Mouse (Mus musculus): Measurements from ENCODE around the gene Ttc1. TPM values are rescaled to one million over a fixed set of nuclear protein-coding genes. Genes with fewer than 3 reads are reported as not detected.

Ttc1 gene
- polyA plus RNA-seq, 1 experiment from 2014 or later, result 54.4 TPM

DNA sequence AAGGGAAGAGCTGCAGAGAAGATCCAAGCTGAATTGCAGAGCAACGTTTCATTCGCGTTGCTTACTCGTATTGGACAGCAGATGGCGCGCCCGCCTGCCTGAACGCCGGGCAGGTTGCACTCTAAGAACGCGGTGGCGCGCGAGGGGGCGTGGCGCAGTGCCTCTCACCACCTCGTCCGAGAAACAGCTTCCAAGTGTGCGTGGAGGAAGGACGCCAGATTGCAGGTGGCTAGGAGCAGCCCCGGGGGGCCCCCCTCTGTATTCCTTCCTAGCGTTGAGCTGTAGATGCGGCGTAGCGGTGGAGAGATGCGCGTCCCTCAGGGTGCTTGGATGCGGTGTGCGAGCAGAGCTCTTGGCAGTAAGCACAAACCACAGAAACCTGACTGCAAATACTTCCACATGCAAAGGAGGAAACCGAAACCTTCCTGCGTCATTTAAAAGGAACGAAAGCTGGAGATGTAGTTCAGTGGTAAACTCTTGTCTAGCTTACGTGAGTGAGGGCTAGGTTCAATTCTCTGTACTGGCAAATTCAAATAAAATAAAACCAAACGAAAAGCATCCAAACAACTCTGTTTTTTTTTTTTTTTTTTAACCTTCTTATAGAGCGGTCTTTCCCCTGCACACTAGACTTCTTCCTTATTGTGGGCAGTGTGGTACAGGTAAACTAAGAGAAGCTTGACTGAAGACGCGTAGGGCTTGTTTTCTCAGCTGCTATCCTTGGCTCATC is 19.3 kb upstream of the Ttc1 start:
- peak overlapping the region; percentile 75 for H3K4me2 ChIP-seq
- H3K9ac ChIP-seq, result peak overlapping the region; percentile 71
- no peaks in the 10 kb centered on the region for H3K9me3 ChIP-seq
- H3K4me1 ChIP-seq, result peaks cover 7% of the 10 kb centered on the region; the same call in 1 of the 2 replicates
- H3K36me3 ChIP-seq, result no peaks in the 10 kb centered on the region
- WGBS, result 6% methylated on average over 37 of the region's 37 CpGs
- ATAC-seq (ENCODE audit: extremely low read depth, insufficient number of reproducible peaks, low FRiP score, low TSS enrichment), result peak; percentile 54; the same call in 1 of the 2 replicates
- peaks cover 15% of the 10 kb centered on the region for H3K27me3 ChIP-seq (replicated peaks)
- H3K4me3 ChIP-seq, result peak overlapping the region; percentile 61
- no peak overlapping the region for H3K27ac ChIP-seq (replicated peaks)

DNA sequence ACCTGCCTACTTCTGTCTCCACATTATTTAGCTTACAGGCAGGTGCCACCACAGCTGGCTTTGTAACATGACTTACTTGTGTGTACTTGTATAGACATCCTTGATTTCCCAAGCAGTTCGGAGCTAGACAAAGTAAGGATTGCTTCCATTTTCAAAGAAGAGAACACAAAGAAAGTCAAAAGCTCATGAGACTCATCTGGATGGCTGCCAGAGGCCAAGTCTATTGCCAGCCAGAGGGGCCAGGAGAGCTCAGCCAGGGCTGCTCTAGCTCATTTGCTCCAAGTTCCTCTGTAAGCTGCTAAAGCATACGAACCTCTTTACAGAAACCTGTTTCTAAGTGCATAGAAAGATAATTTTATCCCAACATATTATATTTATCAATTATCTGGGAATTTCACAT is 10.6 kb upstream of the Ttc1 start:
- no peaks in the 10 kb centered on the region for H3K36me3 ChIP-seq
- H3K9me3 ChIP-seq, result no peaks in the 10 kb centered on the region
- peaks cover 5% of the 10 kb centered on the region for H3K27me3 ChIP-seq (replicated peaks)
- no peak overlapping the region for H3K27ac ChIP-seq (replicated peaks)
- no peak for ATAC-seq (ENCODE audit: extremely low read depth, insufficient number of reproducible peaks, low FRiP score, low TSS enrichment)
- no peaks in the 10 kb centered on the region for H3K4me1 ChIP-seq
- no peak overlapping the region for H3K9ac ChIP-seq
- H3K4me3 ChIP-seq, result no peak overlapping the region
- WGBS, result 49% methylated on average over 2 of the region's 2 CpGs
- no peak overlapping the region for H3K4me2 ChIP-seq

DNA sequence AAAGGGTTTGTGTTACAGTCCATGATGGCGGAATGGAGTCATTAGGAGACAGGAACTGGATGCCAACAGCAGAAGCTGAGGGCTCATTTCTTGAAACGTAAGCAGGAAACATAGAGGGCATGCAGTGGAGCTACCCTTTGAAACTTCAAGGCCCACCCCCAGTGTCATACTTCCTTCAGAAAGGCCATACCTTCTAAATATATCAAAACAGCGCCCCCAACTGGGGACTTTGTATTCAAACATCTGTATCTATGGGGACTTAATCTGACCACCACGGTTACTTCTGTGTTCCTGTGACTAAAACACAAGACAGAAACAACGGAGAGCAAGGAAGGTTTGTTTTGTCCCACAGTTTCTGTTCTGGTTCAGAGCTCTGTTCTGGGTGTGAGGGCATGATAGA is 7.6 kb upstream of the Ttc1 start:
- WGBS, result 62% methylated on average over 5 of the region's 5 CpGs
- Histone ChIP-seq H3K9ac (no peak overlapping the region), H3K36me3 (no peaks in the 10 kb centered on the region), H3K4me1 (no peaks in the 10 kb centered on the region), H3K4me3 (no peak overlapping the region), H3K27ac (replicated peaks) (no peak overlapping the region), H3K4me2 (no peak overlapping the region), H3K9me3 (no peaks in the 10 kb centered on the region), H3K27me3 (replicated peaks) (peaks cover 5% of the 10 kb centered on the region)
- no peak for ATAC-seq (ENCODE audit: extremely low read depth, insufficient number of reproducible peaks, low FRiP score, low TSS enrichment)

DNA sequence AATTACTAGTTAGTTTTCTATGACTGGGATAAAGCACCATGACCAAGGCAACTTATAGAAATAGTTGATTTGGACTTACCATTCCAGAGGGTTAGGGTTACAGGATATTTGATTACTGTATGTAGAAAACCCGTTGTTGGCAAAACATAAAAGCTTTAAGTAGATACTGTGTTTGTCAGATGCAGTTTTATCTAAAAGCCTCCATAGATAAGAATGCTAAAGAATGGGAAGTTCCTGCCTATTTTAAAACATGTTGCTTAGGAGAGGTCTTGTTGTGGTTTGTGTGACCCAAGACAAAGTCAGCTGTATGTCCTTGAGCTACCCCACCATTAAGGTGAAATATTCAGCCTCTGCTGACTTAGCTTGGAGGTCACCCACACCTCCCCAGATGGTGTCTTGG is 6.8 kb upstream of the Ttc1 start:
- Histone ChIP-seq H3K4me2 (no peak overlapping the region), H3K4me3 (no peak overlapping the region), H3K27me3 (replicated peaks) (peaks cover 5% of the 10 kb centered on the region), H3K36me3 (no peaks in the 10 kb centered on the region), H3K4me1 (no peaks in the 10 kb centered on the region), H3K9me3 (no peaks in the 10 kb centered on the region), H3K27ac (replicated peaks) (no peak overlapping the region), H3K9ac (no peak overlapping the region)
- ATAC-seq (ENCODE audit: extremely low read depth, insufficient number of reproducible peaks, low FRiP score, low TSS enrichment), result no peak
- WGBS, result 69% methylated on average over 1 of the region's 1 CpGs

DNA sequence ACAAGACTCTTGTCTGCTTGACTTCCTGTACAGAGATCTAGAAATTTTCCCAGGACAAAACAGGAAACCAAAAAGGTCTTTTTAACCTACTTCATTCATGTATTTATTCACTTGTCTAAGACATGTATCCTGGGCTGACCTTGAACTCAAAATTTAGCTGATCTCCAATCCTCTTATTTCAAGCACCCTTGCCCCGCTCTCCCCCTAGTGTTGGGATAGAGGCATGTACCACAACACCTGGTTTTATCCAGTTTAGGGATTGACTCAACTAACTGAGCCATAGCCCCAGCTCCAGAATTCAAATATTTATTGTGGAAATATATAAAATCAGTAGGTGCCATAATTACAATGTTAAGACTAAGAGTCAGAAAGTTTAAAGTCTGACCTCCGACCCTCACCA is 3.7 kb upstream of the Ttc1 start:
- no peak overlapping the region for H3K27ac ChIP-seq (replicated peaks)
- WGBS, result 64% methylated on average over 2 of the region's 2 CpGs

DNA sequence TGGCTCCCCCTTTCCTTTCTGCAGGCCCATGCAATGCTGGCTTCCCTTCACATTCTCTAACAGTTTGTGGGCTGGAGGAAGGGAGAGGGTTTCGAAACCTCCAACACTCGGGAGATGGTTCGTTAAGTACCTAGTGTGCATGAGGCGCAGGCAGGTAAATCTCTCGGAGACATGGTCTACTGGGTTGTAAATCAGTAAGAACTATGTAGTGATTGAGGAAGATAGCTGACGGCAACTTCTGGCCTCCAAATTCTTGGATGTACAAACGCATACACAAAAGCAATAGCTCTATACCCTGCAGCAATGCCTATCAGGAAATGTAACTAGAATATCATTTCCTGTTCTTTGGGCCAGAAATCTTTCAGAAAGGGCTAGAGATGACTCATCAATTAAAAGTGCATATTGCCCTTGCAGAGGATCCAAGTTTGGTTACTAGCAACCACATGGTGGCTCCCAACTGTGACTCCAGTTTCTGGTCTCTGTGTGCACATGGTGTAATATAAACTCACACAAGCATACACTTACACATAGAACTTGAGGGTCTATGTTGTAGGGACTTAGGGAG is 19.0 kb downstream of the Ttc1 start:
- Histone ChIP-seq H3K4me2 (no peak overlapping the region), H3K27ac (replicated peaks) (no peak overlapping the region), H3K4me3 (no peak overlapping the region), H3K9me3 (no peaks in the 10 kb centered on the region), H3K9ac (no peak overlapping the region), H3K4me1 (no peaks in the 10 kb centered on the region), H3K27me3 (replicated peaks) (no peaks in the 10 kb centered on the region), H3K36me3 (peaks cover 56% of the 10 kb centered on the region)
- ATAC-seq (ENCODE audit: extremely low read depth, insufficient number of reproducible peaks, low FRiP score, low TSS enrichment), result no peak
- WGBS, result 83% methylated on average over 7 of the region's 7 CpGs

More for the DNA sequence above, 3.7 kb upstream of the Ttc1 start:
- Histone ChIP-seq H3K4me2 (no peak overlapping the region), H3K27me3 (replicated peaks) (peaks cover 5% of the 10 kb centered on the region), H3K4me3 (no peak overlapping the region), H3K4me1 (peaks cover 8% of the 10 kb centered on the region), H3K9me3 (no peaks in the 10 kb centered on the region), H3K36me3 (no peaks in the 10 kb centered on the region), H3K9ac (no peak overlapping the region)
- no peak for ATAC-seq (ENCODE audit: extremely low read depth, insufficient number of reproducible peaks, low FRiP score, low TSS enrichment)

DNA sequence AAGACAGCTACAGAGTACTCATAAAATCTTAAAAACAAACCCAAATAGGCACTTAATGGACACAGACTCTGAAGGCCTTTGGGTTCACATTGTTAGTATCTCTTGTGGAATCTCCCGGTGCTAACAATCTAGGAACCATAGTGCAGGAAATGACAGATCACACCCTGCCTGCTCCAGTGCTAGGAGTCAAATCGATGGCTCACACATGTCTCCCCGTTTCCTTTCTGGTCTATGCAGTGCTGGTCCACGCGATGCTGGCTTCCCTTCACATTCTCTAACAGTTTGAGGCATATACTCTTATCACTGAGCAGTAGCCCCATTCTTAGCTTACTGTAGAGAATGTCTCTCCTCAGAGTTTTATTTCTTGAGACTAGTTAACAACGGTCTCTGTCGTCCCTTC is 20.0 kb downstream of the Ttc1 start:
- ATAC-seq (ENCODE audit: extremely low read depth, insufficient number of reproducible peaks, low FRiP score, low TSS enrichment), result no peak
- Histone ChIP-seq H3K4me1 (no peaks in the 10 kb centered on the region), H3K9ac (no peak overlapping the region), H3K27ac (replicated peaks) (no peak overlapping the region), H3K27me3 (replicated peaks) (no peaks in the 10 kb centered on the region), H3K36me3 (peaks cover 54% of the 10 kb centered on the region), H3K9me3 (no peaks in the 10 kb centered on the region), H3K4me3 (no peak overlapping the region), H3K4me2 (no peak overlapping the region)
- 66% methylated on average over 7 of the region's 7 CpGs for WGBS

DNA sequence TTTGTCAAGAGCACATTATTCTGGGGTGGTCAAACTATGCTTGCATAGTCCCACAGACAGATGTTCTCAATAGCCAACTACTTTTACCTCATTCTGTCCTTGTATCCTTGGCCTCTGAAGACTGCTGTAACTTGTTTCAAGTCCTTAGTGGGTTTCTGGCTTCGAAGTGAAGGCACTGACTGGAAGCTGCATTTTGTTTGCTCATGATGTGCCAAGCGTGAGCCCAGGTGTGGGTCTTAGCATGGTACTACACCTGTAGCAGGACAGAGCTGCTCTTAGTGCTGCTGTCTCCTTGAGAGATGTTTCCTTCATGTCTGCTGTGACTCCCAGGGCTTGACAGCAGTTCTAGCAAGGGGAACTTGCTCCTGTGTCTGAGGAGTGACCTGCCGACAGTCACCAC is 24.4 kb downstream of the Ttc1 start:
- Histone ChIP-seq H3K4me2 (no peak overlapping the region), H3K27me3 (replicated peaks) (no peaks in the 10 kb centered on the region), H3K9me3 (no peaks in the 10 kb centered on the region), H3K36me3 (peaks cover 37% of the 10 kb centered on the region), H3K4me1 (peaks cover 11% of the 10 kb centered on the region), H3K9ac (no peak overlapping the region), H3K4me3 (no peak overlapping the region), H3K27ac (replicated peaks) (no peak overlapping the region)
- WGBS, result 89% methylated on average over 3 of the region's 3 CpGs
- ATAC-seq (ENCODE audit: extremely low read depth, insufficient number of reproducible peaks, low FRiP score, low TSS enrichment), result no peak

DNA sequence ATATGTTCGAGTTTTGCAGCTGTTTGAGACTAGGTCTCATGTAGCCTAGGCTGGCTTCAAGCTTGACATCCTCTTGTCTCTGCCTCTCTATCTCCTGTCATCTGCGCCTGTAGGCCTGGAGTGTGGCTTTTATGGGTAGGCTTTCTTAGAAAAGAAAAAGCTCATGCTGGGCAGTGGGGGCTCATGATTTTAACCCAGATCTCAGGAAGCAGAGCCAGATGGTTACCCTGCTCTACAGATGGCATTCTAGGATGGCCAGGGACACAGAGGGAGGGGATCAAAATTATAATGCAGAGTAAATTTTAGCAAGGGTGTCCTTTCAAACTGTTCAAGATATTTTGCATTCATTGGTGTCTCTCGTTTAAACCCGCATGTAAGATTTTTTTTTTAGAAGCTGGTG is 35.6 kb downstream of the Ttc1 start:
- Histone ChIP-seq H3K4me3 (no peak overlapping the region), H3K27me3 (replicated peaks) (no peaks in the 10 kb centered on the region), H3K4me2 (no peak overlapping the region), H3K9me3 (no peaks in the 10 kb centered on the region), H3K4me1 (peaks cover 14% of the 10 kb centered on the region), H3K27ac (replicated peaks) (no peak overlapping the region), H3K36me3 (peaks cover 59% of the 10 kb centered on the region), H3K9ac (no peak overlapping the region)
- ATAC-seq (ENCODE audit: extremely low read depth, insufficient number of reproducible peaks, low FRiP score, low TSS enrichment), result no peak
- 86% methylated on average over 4 of the region's 4 CpGs for WGBS

DNA sequence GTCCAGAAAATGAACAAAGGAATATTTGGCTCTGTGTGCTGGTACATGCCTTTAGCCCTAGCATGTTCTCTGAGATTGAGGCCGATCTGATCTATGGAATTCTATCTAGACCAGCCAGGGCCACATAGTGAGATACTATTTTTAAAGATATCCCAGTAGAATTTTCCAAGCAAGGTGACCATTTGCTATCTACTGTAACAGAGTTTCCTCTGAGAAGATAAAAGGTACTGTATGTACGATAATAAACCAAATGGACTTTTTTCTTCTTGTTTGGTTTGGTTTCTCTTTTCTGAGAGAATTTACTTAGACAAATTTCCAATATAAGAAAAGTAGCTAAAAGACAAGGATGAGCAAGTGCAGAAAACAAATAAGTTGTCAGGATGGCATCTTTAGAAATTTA is 39.4 kb downstream of the Ttc1 start:
- no peaks in the 10 kb centered on the region for H3K27me3 ChIP-seq (replicated peaks)
- H3K4me3 ChIP-seq, result no peak overlapping the region
- no peaks in the 10 kb centered on the region for H3K9me3 ChIP-seq
- peak overlapping the region; percentile 41 for H3K27ac ChIP-seq (replicated peaks)
- no peak for ATAC-seq (ENCODE audit: extremely low read depth, insufficient number of reproducible peaks, low FRiP score, low TSS enrichment)
- H3K4me2 ChIP-seq, result 0 out of 2 replicates have a peak overlapping the region, but pooled peaks have one; percentile 20
- H3K36me3 ChIP-seq, result peaks cover 55% of the 10 kb centered on the region
- peaks cover 12% of the 10 kb centered on the region for H3K4me1 ChIP-seq
- WGBS, result 46% methylated on average over 2 of the region's 2 CpGs
- H3K9ac ChIP-seq, result no peak overlapping the region

DNA sequence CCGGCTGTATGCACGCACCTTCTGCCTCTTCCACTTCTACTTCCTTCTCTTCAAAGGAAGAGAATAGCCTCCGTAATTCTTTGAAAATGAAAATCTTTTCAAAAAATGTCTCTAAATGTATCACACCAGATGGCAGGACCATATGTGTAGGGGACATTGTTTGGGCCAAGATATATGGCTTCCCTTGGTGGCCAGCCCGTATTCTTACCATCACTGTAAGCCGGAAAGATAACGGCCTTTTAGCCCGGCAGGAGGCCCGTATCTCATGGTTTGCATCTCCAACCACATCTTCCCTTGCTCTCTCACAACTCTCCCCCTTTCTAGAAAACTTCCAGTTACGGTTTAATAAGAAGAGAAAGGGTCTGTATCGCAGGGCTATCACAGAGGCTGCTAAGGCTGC is 42.1 kb downstream of the Ttc1 start:
- Histone ChIP-seq H3K9ac (no peak overlapping the region), H3K27me3 (replicated peaks) (no peaks in the 10 kb centered on the region), H3K4me2 (no peak overlapping the region), H3K9me3 (no peaks in the 10 kb centered on the region), H3K27ac (replicated peaks) (no peak overlapping the region), H3K4me3 (no peak overlapping the region), H3K4me1 (peaks cover 19% of the 10 kb centered on the region), H3K36me3 (peaks cover 52% of the 10 kb centered on the region)
- 88% methylated on average over 10 of the region's 10 CpGs for WGBS
- ATAC-seq (ENCODE audit: extremely low read depth, insufficient number of reproducible peaks, low FRiP score, low TSS enrichment), result no peak

DNA sequence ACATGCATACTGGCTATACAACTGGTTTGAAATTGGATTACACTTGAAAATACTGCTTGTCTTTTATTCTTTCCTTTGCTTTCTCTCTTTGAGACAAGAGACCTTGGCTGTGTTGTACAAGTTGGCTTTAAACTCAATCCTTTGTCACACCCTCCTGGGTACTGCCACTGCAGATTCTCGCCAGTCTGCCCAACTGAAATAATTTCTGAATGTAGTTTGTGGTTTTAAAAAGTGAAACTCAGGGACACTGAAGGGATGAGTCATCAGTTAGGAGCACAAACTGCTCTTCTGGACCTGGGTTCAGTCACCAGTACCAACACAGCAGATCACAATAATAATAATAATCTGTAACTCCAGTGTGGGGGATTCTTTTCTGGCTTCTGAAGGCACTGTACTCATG is 44.3 kb downstream of the Ttc1 start:
- Histone ChIP-seq H3K27ac (replicated peaks) (0 out of 2 replicates have a peak overlapping the region, but pooled peaks have one; percentile 5), H3K4me2 (no peak overlapping the region), H3K27me3 (replicated peaks) (no peaks in the 10 kb centered on the region), H3K4me1 (peaks cover 19% of the 10 kb centered on the region), H3K9me3 (no peaks in the 10 kb centered on the region), H3K4me3 (no peak overlapping the region), H3K9ac (no peak overlapping the region), H3K36me3 (peaks cover 60% of the 10 kb centered on the region)
- 69% methylated on average over 1 of the region's 1 CpGs for WGBS
- ATAC-seq (ENCODE audit: extremely low read depth, insufficient number of reproducible peaks, low FRiP score, low TSS enrichment), result no peak

Data from heart, embryonic 13.5 days (tissue).